Mouse (Mus musculus): Measurements from ENCODE around the gene Arhgef38. TPM values are rescaled to one million over a fixed set of nuclear protein-coding genes. Genes with fewer than 3 reads are reported as not detected.

Arhgef38 gene
- polyA plus RNA-seq, 1 experiment = not detected

GRCm38 (mm10) chr3:133227258-133228012 is 7.3 kb downstream of the Arhgef38 start:
- Histone ChIP-seq H3K4me3 (ENCODE audit: insufficient read depth, low read depth, low read length) (no peak overlapping the region), H3K4me1 (ENCODE audit: control insufficient read depth, insufficient read depth, low read length) (no peaks in the 10 kb centered on the region), H3K27ac (ENCODE audit: insufficient read depth, low read depth, low read length) (no peak overlapping the region)
- 89% methylated on average over 19 of the region's 19 CpGs for WGBS
- no peak for TF ChIP-seq POLR2A (IDR thresholded peaks at IDR 0.05; ENCODE audit: insufficient read depth, low read depth, low read length)
- no peak for TF ChIP-seq CTCF (IDR thresholded peaks at IDR 0.05; ENCODE audit: insufficient read depth, low read depth, low read length)

GRCm38 (mm10) chr3:133218501-133218900 is 16.2 kb downstream of the Arhgef38 start:
- 71% methylated on average over 7 of the region's 7 CpGs for WGBS
- H3K27ac ChIP-seq (ENCODE audit: insufficient read depth, low read depth, low read length) = no peak overlapping the region
- H3K4me1 ChIP-seq (ENCODE audit: control insufficient read depth, insufficient read depth, low read length) = no peaks in the 10 kb centered on the region
- H3K4me3 ChIP-seq (ENCODE audit: insufficient read depth, low read depth, low read length) = no peak overlapping the region
- TF ChIP-seq CTCF (IDR thresholded peaks at IDR 0.05; ENCODE audit: insufficient read depth, low read depth, low read length) (no peak), POLR2A (IDR thresholded peaks at IDR 0.05; ENCODE audit: insufficient read depth, low read depth, low read length) (no peak)

GRCm38 (mm10) chr3:133215198-133215819 is 19.4 kb downstream of the Arhgef38 start:
- Histone ChIP-seq H3K27ac (ENCODE audit: insufficient read depth, low read depth, low read length) (no peak overlapping the region), H3K4me1 (ENCODE audit: control insufficient read depth, insufficient read depth, low read length) (no peaks in the 10 kb centered on the region), H3K4me3 (ENCODE audit: insufficient read depth, low read depth, low read length) (no peak overlapping the region)
- TF ChIP-seq CTCF (IDR thresholded peaks at IDR 0.05; ENCODE audit: insufficient read depth, low read depth, low read length) (no peak), POLR2A (IDR thresholded peaks at IDR 0.05; ENCODE audit: insufficient read depth, low read depth, low read length) (no peak)
- 92% methylated on average over 5 of the region's 5 CpGs for WGBS

- 93% methylated on average over 3 of the region's 3 CpGs for WGBS
- Histone ChIP-seq H3K4me1 (ENCODE audit: control insufficient read depth, insufficient read depth, low read length) (no peaks in the 10 kb centered on the region), H3K27ac (ENCODE audit: insufficient read depth, low read depth, low read length) (no peak overlapping the region), H3K4me3 (ENCODE audit: insufficient read depth, low read depth, low read length) (no peak overlapping the region)
- TF ChIP-seq POLR2A (IDR thresholded peaks at IDR 0.05; ENCODE audit: insufficient read depth, low read depth, low read length) = no peak
- TF ChIP-seq CTCF (IDR thresholded peaks at IDR 0.05; ENCODE audit: insufficient read depth, low read depth, low read length) = no peak
Measured at GRCm38 (mm10) chr3:133213434-133214114, 21.2 kb downstream of the Arhgef38 start.

GRCm38 (mm10) chr3:133211324-133211723 is 23.4 kb downstream of the Arhgef38 start:
- no peak for TF ChIP-seq POLR2A (IDR thresholded peaks at IDR 0.05; ENCODE audit: insufficient read depth, low read depth, low read length)
- no peak for TF ChIP-seq CTCF (IDR thresholded peaks at IDR 0.05; ENCODE audit: insufficient read depth, low read depth, low read length)
- WGBS = 92% methylated on average over 3 of the region's 3 CpGs
- no peaks in the 10 kb centered on the region for H3K4me1 ChIP-seq (ENCODE audit: control insufficient read depth, insufficient read depth, low read length)
- H3K27ac ChIP-seq (ENCODE audit: insufficient read depth, low read depth, low read length) = no peak overlapping the region
- no peak overlapping the region for H3K4me3 ChIP-seq (ENCODE audit: insufficient read depth, low read depth, low read length)

GRCm38 (mm10) chr3:133203713-133204112 is 31.0 kb downstream of the Arhgef38 start:
- TF ChIP-seq CTCF (IDR thresholded peaks at IDR 0.05; ENCODE audit: insufficient read depth, low read depth, low read length) (no peak), POLR2A (IDR thresholded peaks at IDR 0.05; ENCODE audit: insufficient read depth, low read depth, low read length) (no peak)
- no peaks in the 10 kb centered on the region for H3K4me1 ChIP-seq (ENCODE audit: control insufficient read depth, insufficient read depth, low read length)
- WGBS = 77% methylated on average over 2 of the region's 2 CpGs
- H3K27ac ChIP-seq (ENCODE audit: insufficient read depth, low read depth, low read length) = no peak overlapping the region
- no peak overlapping the region for H3K4me3 ChIP-seq (ENCODE audit: insufficient read depth, low read depth, low read length)

GRCm38 (mm10) chr3:133202171-133202570 is 32.6 kb downstream of the Arhgef38 start:
- Histone ChIP-seq H3K27ac (ENCODE audit: insufficient read depth, low read depth, low read length) (no peak overlapping the region), H3K4me3 (ENCODE audit: insufficient read depth, low read depth, low read length) (no peak overlapping the region), H3K4me1 (ENCODE audit: control insufficient read depth, insufficient read depth, low read length) (no peaks in the 10 kb centered on the region)
- TF ChIP-seq POLR2A (IDR thresholded peaks at IDR 0.05; ENCODE audit: insufficient read depth, low read depth, low read length) (no peak), CTCF (IDR thresholded peaks at IDR 0.05; ENCODE audit: insufficient read depth, low read depth, low read length) (no peak)
- WGBS = 97% methylated on average over 13 of the region's 13 CpGs

GRCm38 (mm10) chr3:133188930-133189329 is 45.8 kb downstream of the Arhgef38 start:
- Histone ChIP-seq H3K4me1 (ENCODE audit: control insufficient read depth, insufficient read depth, low read length) (no peaks in the 10 kb centered on the region), H3K27ac (ENCODE audit: insufficient read depth, low read depth, low read length) (no peak overlapping the region), H3K4me3 (ENCODE audit: insufficient read depth, low read depth, low read length) (no peak overlapping the region)
- WGBS = 43% methylated on average over 3 of the region's 3 CpGs
- TF ChIP-seq POLR2A (IDR thresholded peaks at IDR 0.05; ENCODE audit: insufficient read depth, low read depth, low read length) (no peak), CTCF (IDR thresholded peaks at IDR 0.05; ENCODE audit: insufficient read depth, low read depth, low read length) (no peak)

- TF ChIP-seq POLR2A (IDR thresholded peaks at IDR 0.05; ENCODE audit: insufficient read depth, low read depth, low read length) = no peak
- TF ChIP-seq CTCF (IDR thresholded peaks at IDR 0.05; ENCODE audit: insufficient read depth, low read depth, low read length) = no peak
- 77% methylated on average over 3 of the region's 3 CpGs for WGBS
- Histone ChIP-seq H3K4me3 (ENCODE audit: insufficient read depth, low read depth, low read length) (no peak overlapping the region), H3K4me1 (ENCODE audit: control insufficient read depth, insufficient read depth, low read length) (no peaks in the 10 kb centered on the region), H3K27ac (ENCODE audit: insufficient read depth, low read depth, low read length) (no peak overlapping the region)
Measured at GRCm38 (mm10) chr3:133187524-133187923, 47.2 kb downstream of the Arhgef38 start.
